Mouse (Mus musculus): ENCODE results near the gene Mrpl54.

Mrpl54 gene

GRCm38 (mm10) chr10:81221402-81222015, 45.2 kb downstream of the Mrpl54 start:
- DNase-seq = no peak

- peak; percentile 82 for DNase-seq
These were observed 48.8 kb downstream of the Mrpl54 start for GRCm38 (mm10) chr10:81217964-81218363.

- peak; percentile 53 for DNase-seq
These were observed 49.5 kb downstream of the Mrpl54 start for GRCm38 (mm10) chr10:81217267-81217666.

- DNase-seq = no peak
These were observed 49.9 kb downstream of the Mrpl54 start for GRCm38 (mm10) chr10:81216810-81217209.

GRCm38 (mm10) chr10:81216260-81216659, 50.5 kb downstream of the Mrpl54 start:
- no peak for DNase-seq
